Mouse (Mus musculus) ES-Bruce4 (cell line): ENCODE results near the gene Nhp2. TPM values are rescaled to one million over a fixed set of nuclear protein-coding genes. Genes with fewer than 3 reads are reported as not detected.
"Not testable (repeated sequence)": the region's sequence is repeated elsewhere in the genome, so short reads cannot be mapped to it uniquely, and the experiment has no call there.

Experiments
- H3K27ac ChIP-seq: 2 replicates; pipeline ENCODE4 v1.5.1; 2012; ENCODE audit warnings: low read length, inconsistent platforms; ENCODE audit not compliant: insufficient read depth
- H3K27me3 ChIP-seq: 2 replicates; pipeline ENCODE4 v1.6.1; 2012; ENCODE audit warnings: mild to moderate bottlenecking, low read length, inconsistent platforms; ENCODE audit not compliant: control insufficient read depth, poor library complexity, insufficient read depth, severe bottlenecking
- H3K36me3 ChIP-seq: 2 replicates; pipeline ENCODE4 v1.6.1; 2012; ENCODE audit warnings: inconsistent platforms, mild to moderate bottlenecking, low read length, moderate library complexity; ENCODE audit not compliant: control insufficient read depth, poor library complexity, insufficient read depth, severe bottlenecking
- H3K4me1 ChIP-seq: one replicate; pipeline ENCODE4 v1.8.1; 2011; ENCODE audit warnings: low read length; ENCODE audit not compliant: control insufficient read depth, insufficient read depth
- H3K4me3 ChIP-seq: 2 replicates; pipeline ENCODE4 v1.5.1; 2011; ENCODE audit warnings: low read depth, mild to moderate bottlenecking, low read length
- H3K9ac ChIP-seq: 2 replicates; pipeline ENCODE4 v1.6.1; 2012; ENCODE audit warnings: low read depth, mild to moderate bottlenecking, inconsistent platforms; ENCODE audit not compliant: poor library complexity, severe bottlenecking
- H3K9me3 ChIP-seq: replicated peaks from 2 replicates; pipeline ENCODE4 v1.6.1; 2012; ENCODE audit warnings: mild to moderate bottlenecking, low read length, inconsistent platforms; ENCODE audit not compliant: control insufficient read depth, poor library complexity, insufficient read depth, severe bottlenecking
- CTCF ChIP-seq: IDR thresholded peaks from one replicate; pipeline ENCODE4 v1.8.1; 2011; ENCODE audit warnings: low read depth, low read length
- EP300 ChIP-seq: IDR thresholded peaks from 2 replicates; pipeline ENCODE4 v1.6.1; 2011; ENCODE audit warnings: low read depth, low read length; ENCODE audit not compliant: insufficient read depth
- POLR2A ChIP-seq: IDR thresholded peaks from one replicate; pipeline ENCODE4 v1.8.1; 2011; ENCODE audit warnings: low read length; ENCODE audit not compliant: insufficient read depth
- polyA plus RNA-seq: library from polyadenylated mRNA; stranded (reverse); fragments of >200 nt; gene quantifications from 2 replicates; pipeline ENCODE4 v1.2.4, GENCODE M21; 2011; ENCODE audit warnings: low read depth; ENCODE audit not compliant: missing spikeins, insufficient read depth, insufficient read length

Nhp2 gene
- polyA plus RNA-seq, 1 experiment: 202 TPM

GRCm38 (mm10) chr11:51662632-51663031 lies 43.1 kb downstream of the Nhp2 start:
- H3K27ac ChIP-seq: no peak overlapping the region
- H3K27me3 ChIP-seq: no peaks in the 10 kb centered on the region
- H3K9me3 ChIP-seq: 0 out of 2 replicates have a peak, but pooled peaks cover 2% of the 10 kb centered on the region
- H3K4me3 ChIP-seq: no peak overlapping the region
- no peak overlapping the region for H3K9ac ChIP-seq
- no peak for TF ChIP-seq EP300
- no peak for TF ChIP-seq CTCF
- no peak for TF ChIP-seq POLR2A
- no peaks in the 10 kb centered on the region for H3K4me1 ChIP-seq
- H3K36me3 ChIP-seq: no peaks in the 10 kb centered on the region

- not testable (repeated sequence) for H3K9me3 ChIP-seq, H3K9ac ChIP-seq, H3K4me3 ChIP-seq
These were observed 45.2 kb downstream of the Nhp2 start for GRCm38 (mm10) chr11:51664747-51665146.

DNA sequence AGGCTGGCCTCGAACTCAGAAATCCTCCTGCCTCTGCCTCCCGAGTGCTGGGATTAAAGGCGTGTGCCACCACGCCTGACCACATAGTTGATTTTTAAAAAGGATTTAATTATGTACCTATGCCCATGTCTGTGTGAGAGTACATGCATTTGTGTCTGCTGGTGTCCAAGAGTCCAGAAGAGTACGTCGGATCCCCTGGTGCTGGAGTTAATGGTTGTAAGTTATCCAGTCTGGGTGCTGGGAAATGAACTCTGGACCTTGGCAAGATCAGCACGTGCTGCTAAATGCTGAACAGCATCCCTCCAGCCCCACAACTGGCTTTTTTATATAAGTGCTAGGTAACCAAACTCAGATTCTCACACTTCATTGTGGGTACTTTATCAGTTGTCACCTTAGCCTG lies 51.3 kb downstream of the Nhp2 start:
- Histone ChIP-seq H3K9me3 (peaks cover 2% of the 10 kb centered on the region; the same call in 1 of the 2 replicates), H3K36me3 (no peaks in the 10 kb centered on the region), H3K27ac (no peak overlapping the region), H3K27me3 (no peaks in the 10 kb centered on the region), H3K9ac (no peak overlapping the region), H3K4me1 (no peaks in the 10 kb centered on the region), H3K4me3 (no peak overlapping the region)
- TF ChIP-seq EP300 (no peak), CTCF (no peak), POLR2A (no peak)

More at GRCm38 (mm10) chr11:51664747-51665146, 45.2 kb downstream of the Nhp2 start:
- not testable (repeated sequence) for H3K27ac ChIP-seq, H3K4me1 ChIP-seq, H3K36me3 ChIP-seq, H3K27me3 ChIP-seq

DNA sequence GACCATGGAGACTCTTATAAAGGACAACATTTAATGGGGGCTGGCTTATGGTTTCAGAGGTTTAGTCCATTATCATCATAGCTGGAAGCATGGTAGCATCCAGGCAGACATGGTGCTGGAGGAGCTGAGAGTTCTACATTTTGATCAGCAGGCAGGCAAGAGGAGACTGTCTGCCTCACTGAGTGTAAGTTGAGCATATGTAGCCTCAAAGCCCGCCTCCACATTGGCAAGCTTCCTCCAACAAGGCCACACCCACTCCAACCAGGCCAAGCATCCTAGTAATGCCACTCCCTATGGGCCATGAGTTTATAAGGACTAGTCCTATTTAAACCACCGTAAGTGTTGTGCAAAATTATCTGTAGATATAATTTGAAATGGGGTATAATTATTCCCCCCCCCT lies 51.8 kb downstream of the Nhp2 start:
- Histone ChIP-seq H3K4me1 (no peaks in the 10 kb centered on the region), H3K27me3 (no peaks in the 10 kb centered on the region), H3K36me3 (no peaks in the 10 kb centered on the region), H3K4me3 (no peak overlapping the region), H3K27ac (no peak overlapping the region), H3K9ac (no peak overlapping the region), H3K9me3 (peaks cover 2% of the 10 kb centered on the region; the same call in 1 of the 2 replicates)
- TF ChIP-seq CTCF: no peak
- no peak for TF ChIP-seq POLR2A
- no peak for TF ChIP-seq EP300

DNA sequence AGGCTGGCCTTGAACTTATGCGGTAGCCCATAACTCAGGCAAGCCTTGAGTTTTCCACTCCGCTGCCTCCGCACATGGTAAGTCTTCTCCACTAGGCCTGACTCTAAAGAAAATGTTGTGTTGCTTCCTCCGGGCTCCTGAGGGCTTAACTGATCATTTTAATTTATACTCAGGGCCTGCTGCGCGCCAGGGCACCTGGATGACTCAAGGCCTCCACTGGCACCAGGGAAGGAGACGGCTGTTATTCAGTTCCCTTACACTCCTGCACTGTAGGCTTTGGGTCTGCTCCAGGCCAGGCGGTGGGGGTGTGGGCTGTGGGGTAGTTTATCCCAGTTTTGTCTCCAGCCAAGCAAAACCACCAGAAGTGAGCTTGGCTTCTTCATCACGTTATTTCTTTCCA lies 53.8 kb downstream of the Nhp2 start:
- no peaks in the 10 kb centered on the region for H3K4me1 ChIP-seq
- H3K4me3 ChIP-seq: no peak overlapping the region
- no peaks in the 10 kb centered on the region for H3K36me3 ChIP-seq
- peak overlapping the region; percentile 80 for H3K27ac ChIP-seq
- H3K9ac ChIP-seq: peak overlapping the region; percentile 64
- H3K9me3 ChIP-seq: peaks cover 2% of the 10 kb centered on the region; the same call in 1 of the 2 replicates
- H3K27me3 ChIP-seq: no peaks in the 10 kb centered on the region
- no peak for TF ChIP-seq EP300
- no peak for TF ChIP-seq POLR2A
- no peak for TF ChIP-seq CTCF

Other genes with a start within 250 kb of the Nhp2 start
- gene Phykpl, start 35.0 kb upstream of the Nhp2 start, polyA plus RNA-seq: 8.1 and 10.5 TPM in 2 replicates
- 609 and 639 TPM in 2 replicates for gene Hnrnpab, start 12.9 kb upstream of the Nhp2 start, polyA plus RNA-seq
- 17.9 and 20.2 TPM in 2 replicates for gene Rmnd5b, start 16.2 kb downstream of the Nhp2 start, polyA plus RNA-seq
- gene N4bp3, start 31.1 kb downstream of the Nhp2 start, polyA plus RNA-seq: 18.5 and 19.9 TPM in 2 replicates
- 10.1 and 10.6 TPM in 2 replicates for gene D930048N14Rik, start 31.2 kb downstream of the Nhp2 start, polyA plus RNA-seq
- 37.9 and 45.7 TPM in 2 replicates for gene 0610009B22Rik, start 69.1 kb downstream of the Nhp2 start, polyA plus RNA-seq
- gene Sec24a, start 143.9 kb downstream of the Nhp2 start, polyA plus RNA-seq: 50.2 and 50.5 TPM in 2 replicates
- 38.8 and 39.5 TPM in 2 replicates for gene Sar1b, start 144.0 kb downstream of the Nhp2 start, polyA plus RNA-seq
- 9.6 and 10.1 TPM in 2 replicates for gene Jade2, start 237.9 kb downstream of the Nhp2 start, polyA plus RNA-seq